Comparison of ENCODE assay signal across 26 mouse cellular contexts in the genomic region with DNA sequence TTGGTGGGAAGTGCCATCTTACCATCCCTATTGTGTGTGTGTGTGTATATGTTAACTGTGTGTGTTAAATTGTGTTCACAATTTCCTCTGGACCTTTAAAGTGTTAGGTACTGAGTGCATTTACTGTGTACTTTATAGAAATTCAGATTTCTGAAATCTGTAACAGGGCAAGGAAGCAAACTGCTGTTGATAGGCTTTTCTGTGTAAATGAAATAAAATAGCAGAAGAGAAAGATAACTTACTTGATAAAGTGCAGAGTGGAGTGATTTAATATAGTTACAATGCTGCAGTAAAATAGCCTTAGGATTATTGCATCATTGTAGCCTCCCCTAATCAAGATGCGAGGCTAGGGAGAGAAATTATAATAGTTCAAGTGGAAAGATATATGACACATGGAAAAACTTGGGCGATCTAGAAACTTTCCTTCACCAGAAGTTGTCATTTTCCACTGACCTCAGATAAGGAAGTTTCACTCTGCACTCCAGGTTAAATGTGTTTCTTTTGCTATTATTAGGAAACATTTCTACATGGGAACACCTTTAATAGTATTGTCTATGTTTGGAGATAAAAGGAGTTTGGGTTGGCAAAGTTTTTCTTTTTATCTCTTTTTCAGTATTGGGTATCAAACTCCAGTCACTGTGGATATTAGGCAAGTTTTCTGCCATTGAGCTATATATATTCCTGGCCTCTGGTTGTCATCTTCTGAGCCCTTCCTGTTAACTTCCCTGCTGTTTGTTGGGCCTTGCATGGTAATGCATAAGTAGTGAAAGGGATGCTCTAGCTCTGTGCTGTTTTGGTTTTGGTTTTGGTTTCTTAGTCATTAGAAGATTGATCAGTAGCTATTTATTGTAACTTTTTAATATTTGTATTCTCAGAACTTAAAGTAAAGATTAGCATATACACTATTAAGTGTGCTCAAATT. TPM values are rescaled to one million over a fixed set of nuclear protein-coding genes. Genes with fewer than 3 reads are reported as not detected.
A peak's percentile ranks its signal among the peaks of the same experiment; 100 is the strongest.
DNase-seq lines count a peak whose midpoint lies in the region; ATAC-seq and TF ChIP-seq lines count a peak whose summit lies in the region.
"Had no signal": no experiment of that assay in that cellular context is flagged by ENCODE, and none has a peak within 500 bp of the region (broad histone marks: within the 10 kb centered on the region; RNA-seq: fewer than 3 reads in every experiment).

No protein-coding gene starts in this region.

- H3K79me2 ChIP-seq in myocyte (ENCODE audit: control insufficient read depth, insufficient read depth), result peaks cover 89% of the 10 kb centered on the region

- ATAC-seq in CD4-positive, CD25-positive, alpha-beta regulatory T cell, adult 4 months, result peak; percentile 85
- peak; percentile 32 to 33; a peak in 2 of 4 replicates for ATAC-seq in hematopoietic stem cell, adult 5-6 weeks (replicated peaks in 1 of 2; ENCODE audit: insufficient read depth in 1 of 2, low FRiP score in 2 of 2, low TSS enrichment in 1 of 2, low read depth in 1 of 2, poor library complexity in 2 of 2, severe bottlenecking in 2 of 2)
- no peak for ATAC-seq in kidney, embryonic 16.5 days (ENCODE audit: low FRiP score, low TSS enrichment)
- ATAC-seq: forebrain, embryonic 13.5 days; hindbrain, embryonic 16.5 days; intestine, postnatal 0 days; midbrain, embryonic 15.5 days had no signal

- no peak overlapping the region for H3ac ChIP-seq in myocyte (ENCODE audit: control insufficient read depth, insufficient read length)

- no peak for TF ChIP-seq POLR2A in myocyte (IDR thresholded peaks at IDR 0.05; ENCODE audit: insufficient read length, low read depth)

- no peaks in the 10 kb centered on the region for H3K27me3 ChIP-seq in myocyte (ENCODE audit: control insufficient read depth, insufficient read depth, insufficient read length)
- H3K27me3 ChIP-seq in kidney, embryonic 16.5 days (ENCODE audit: insufficient read depth, low read length), result no peaks in the 10 kb centered on the region
- H3K27me3 ChIP-seq: forebrain, embryonic 13.5 days; kidney, embryonic 15.5 days; limb, embryonic 15.5 days; midbrain, embryonic 15.5 days; neural tube, embryonic 13.5 days had no signal

- H3K9me3 ChIP-seq in kidney, embryonic 16.5 days (ENCODE audit: low read length), result no peaks in the 10 kb centered on the region
- H3K9me3 ChIP-seq: forebrain, embryonic 13.5 days; G1E; heart, embryonic 10.5 days; hindbrain, embryonic 10.5 days; kidney, embryonic 15.5 days; limb, embryonic 15.5 days; midbrain, embryonic 15.5 days; neural tube, embryonic 13.5 days had no signal

- H3K36me3 ChIP-seq in myocyte (ENCODE audit: control insufficient read depth, insufficient read depth), result no peaks in the 10 kb centered on the region
- no peaks in the 10 kb centered on the region for H3K36me3 ChIP-seq in kidney, embryonic 16.5 days (ENCODE audit: insufficient read depth, low read length)
- H3K36me3 ChIP-seq: G1E; heart, embryonic 10.5 days; hindbrain, embryonic 10.5 days; kidney, embryonic 15.5 days; limb, embryonic 15.5 days; midbrain, embryonic 15.5 days; neural tube, embryonic 13.5 days had no signal

- H3K4me3 ChIP-seq in myocyte, result no peak overlapping the region
- no peak overlapping the region for H3K4me3 ChIP-seq in kidney, embryonic 16.5 days (ENCODE audit: low read length)
- H3K4me3 ChIP-seq: forebrain, embryonic 13.5 days; gastrocnemius, adult 2 months; heart, embryonic 10.5 days; hindbrain, embryonic 10.5 days; kidney, embryonic 15.5 days; limb, embryonic 15.5 days; midbrain, embryonic 15.5 days; neural tube, embryonic 13.5 days had no signal

- no peak overlapping the region for H3K9ac ChIP-seq in kidney, embryonic 16.5 days (replicated peaks; ENCODE audit: low read length)
- H3K9ac ChIP-seq: forebrain, embryonic 13.5 days; kidney, embryonic 15.5 days; limb, embryonic 15.5 days; midbrain, embryonic 15.5 days; neural tube, embryonic 13.5 days had no signal

- 57% methylated on average over 2 of the region's 2 CpGs for WGBS in kidney, embryonic 16.5 days

- no peak overlapping the region for H3K27ac ChIP-seq in kidney, embryonic 16.5 days (ENCODE audit: low read length)
- H3K27ac ChIP-seq: forebrain, embryonic 13.5 days; gastrocnemius, adult 2 months; heart, embryonic 10.5 days; hindbrain, embryonic 10.5 days; kidney, embryonic 15.5 days; limb, embryonic 15.5 days; midbrain, embryonic 15.5 days; neural tube, embryonic 13.5 days had no signal

- H3K4me1 ChIP-seq in kidney, embryonic 16.5 days (ENCODE audit: insufficient read depth, low read length), result peaks cover 6% of the 10 kb centered on the region; the same call in 1 of the 2 replicates
- H3K4me1 ChIP-seq: forebrain, embryonic 13.5 days; hindbrain, embryonic 10.5 days; limb, embryonic 15.5 days; midbrain, embryonic 15.5 days; neural tube, embryonic 13.5 days had no signal

- peak; percentile 77 for DNase-seq in 416B (ENCODE audit: low read depth)
- no peak for DNase-seq in right cerebral cortex, postnatal 25 days
- DNase-seq in testis, postnatal 10 days (ENCODE audit: low spot score), result no peak
- DNase-seq: adrenal gland, adult 8-10 months; cerebellum, adult 18-20 months; cerebellum, postnatal 25 days; gastrocnemius, adult 2 months; kidney, postnatal 4 days; lung, adult 18-20 months; lung, postnatal 14 days; retina, postnatal 1 day; thymus, postnatal 36 days had no signal

- H3K4me2 ChIP-seq in myocyte (ENCODE audit: low read depth), result peak overlapping the region; percentile 19
- no peak overlapping the region for H3K4me2 ChIP-seq in kidney, embryonic 16.5 days (replicated peaks; ENCODE audit: low read depth, low read length)
- H3K4me2 ChIP-seq: forebrain, embryonic 13.5 days; kidney, embryonic 15.5 days; limb, embryonic 15.5 days; midbrain, embryonic 15.5 days; neural tube, embryonic 13.5 days had no signal

TF ChIP-seq in myocyte, 11 proteins besides CTCF, POLR2A, EP300 and RAD21:
- TF ChIP-seq REST (IDR thresholded peaks at IDR 0.05; ENCODE audit: insufficient read depth, insufficient read length), result no peak
- 0 out of 2 replicates have a peak, but pooled peaks have one; percentile 22 for TF ChIP-seq CEBPB (IDR thresholded peaks at IDR 0.05; ENCODE audit: insufficient read depth, poor library complexity, severe bottlenecking)
- no peak for TF ChIP-seq MAX (IDR thresholded peaks at IDR 0.05; ENCODE audit: low read depth)
- TF ChIP-seq USF1 (IDR thresholded peaks at IDR 0.05; ENCODE audit: low read depth), result no peak

RNA-seq across cellular contexts. Expression of a gene that starts 13.2 kb away (rescaled TPM):
- polyA plus RNA-seq in CD4-positive, CD25-positive, alpha-beta regulatory T cell, adult 4 months (2017; shearing (Covaris generic)), result 10 to 100 TPM; 62.4 to 65.8 TPM
- total RNA-seq in hematopoietic stem cell, adult 5-6 weeks (2017), result 74.7 and 78.4 TPM in 2 replicates
- polyA plus RNA-seq in myocyte (2012; fragmentation: generic; extraction: Trizol), result 18.3 TPM
- polyA plus RNA-seq in kidney, embryonic 16.5 days (2015; fragmentation: Nextera tagmentation; extraction: Ambion mirVana), result 88.7 and 90.1 TPM in 2 replicates

RNA-seq across cellular contexts. Expression of a gene that starts 35.1 kb away (rescaled TPM):
- 10 to 100 TPM in 1 of 2 experiments, 1 to 10 TPM in 1; 9.1 to 20.3 TPM for polyA plus RNA-seq in CD4-positive, CD25-positive, alpha-beta regulatory T cell, adult 4 months (2017; shearing (Covaris generic))
- 17.7 and 17.9 TPM in 2 replicates for total RNA-seq in hematopoietic stem cell, adult 5-6 weeks (2017)
- polyA plus RNA-seq in myocyte (2012; fragmentation: generic; extraction: Trizol), result 4.0 TPM
- polyA plus RNA-seq in kidney, embryonic 16.5 days (2015; fragmentation: Nextera tagmentation; extraction: Ambion mirVana), result 8.8 and 10.3 TPM in 2 replicates

RNA-seq across cellular contexts. Expression of a gene that starts 36.0 kb away (rescaled TPM):
- under 1 TPM; 0.39 to 0.61 TPM for polyA plus RNA-seq in CD4-positive, CD25-positive, alpha-beta regulatory T cell, adult 4 months (2017; shearing (Covaris generic))
- total RNA-seq in hematopoietic stem cell, adult 5-6 weeks (2017), result 0.13 TPM in 1 of 2 replicates, not detected in the other
- polyA plus RNA-seq in myocyte (2012; fragmentation: generic; extraction: Trizol), result 0.48 TPM
- polyA plus RNA-seq in kidney, embryonic 16.5 days (2015; fragmentation: Nextera tagmentation; extraction: Ambion mirVana), result 0.17 and 0.36 TPM in 2 replicates
